Mouse (Mus musculus): ENCODE measurements around the gene Bend6. TPM values are rescaled to one million over a fixed set of nuclear protein-coding genes. Genes with fewer than 3 reads are reported as not detected.
A peak's percentile ranks its signal among the peaks of the same experiment; 100 is the strongest.

Gene Bend6
- polyA plus RNA-seq, 1 experiment from 2014 or later, result 58.6 TPM

DNA sequence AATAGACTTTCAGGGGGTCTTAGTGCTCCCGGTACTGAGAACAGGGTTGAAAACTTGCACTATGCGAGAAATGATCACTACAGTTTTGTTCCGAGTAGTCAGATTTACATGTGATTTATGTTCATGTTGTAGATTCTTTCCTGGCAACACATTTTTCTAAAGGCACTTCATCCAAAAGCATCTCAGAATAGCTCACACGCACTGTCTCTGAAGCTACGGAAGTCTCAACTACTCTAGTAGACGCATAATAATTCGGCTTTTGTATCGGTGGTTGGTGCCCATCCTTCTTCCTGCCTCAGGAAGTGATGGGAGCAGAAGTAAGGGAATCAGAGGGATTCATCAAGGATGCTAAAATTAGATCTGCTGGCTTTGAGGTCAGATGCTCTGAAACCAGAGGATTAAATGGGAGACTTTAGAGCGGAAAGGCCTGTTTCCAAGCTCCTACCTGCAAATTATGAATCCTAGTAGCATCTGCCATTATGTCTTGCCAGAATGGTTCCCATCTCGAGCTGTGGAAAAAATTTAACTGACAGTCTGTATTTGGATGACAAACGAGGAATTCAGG is 32.8 kb upstream of the Bend6 start:
- no peak for ATAC-seq
- H3K4me3 ChIP-seq (replicated peaks; ENCODE audit: low read length), result no peak overlapping the region
- no peaks in the 10 kb centered on the region for H3K36me3 ChIP-seq (ENCODE audit: control insufficient read depth, insufficient read depth)
- H3K27me3 ChIP-seq (replicated peaks; ENCODE audit: control insufficient read depth, insufficient read depth, low read length), result no peaks in the 10 kb centered on the region
- peaks cover 6% of the 10 kb centered on the region for H3K4me1 ChIP-seq (replicated peaks; ENCODE audit: control insufficient read depth, insufficient read depth, low read length)
- H3K9me3 ChIP-seq (ENCODE audit: control insufficient read depth, low read length), result no peaks in the 10 kb centered on the region
- no peak overlapping the region for H3K9ac ChIP-seq (replicated peaks; ENCODE audit: low read depth, low read length)
- no peak overlapping the region for H3K4me2 ChIP-seq (ENCODE audit: low read length)
- H3K27ac ChIP-seq (ENCODE audit: low read length), result peak overlapping the region; percentile 2; the same call in 1 of the 2 replicates
- WGBS, result 74% methylated on average over 11 of the region's 11 CpGs

DNA sequence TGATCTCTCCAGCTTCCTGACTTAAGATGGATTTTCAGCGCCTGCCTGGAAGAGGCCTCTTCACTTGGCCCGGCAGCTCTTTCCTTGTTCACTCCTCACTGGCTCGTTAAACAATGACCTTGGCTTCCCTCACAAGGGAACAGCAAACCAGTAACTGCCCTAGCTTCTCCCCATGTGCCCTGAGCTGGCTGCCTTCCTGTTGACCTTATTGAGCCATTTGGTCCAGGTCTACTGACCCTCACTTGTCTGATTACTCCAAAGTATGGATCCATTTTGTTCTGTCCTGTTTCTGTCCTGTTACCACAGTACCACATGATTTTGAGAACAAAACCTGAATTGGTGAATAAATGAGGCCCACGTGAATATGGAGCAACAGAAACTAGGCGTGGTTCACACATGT is 32.2 kb upstream of the Bend6 start:
- Histone ChIP-seq H3K9me3 (ENCODE audit: control insufficient read depth, low read length) (no peaks in the 10 kb centered on the region), H3K4me3 (replicated peaks; ENCODE audit: low read length) (no peak overlapping the region), H3K4me1 (replicated peaks; ENCODE audit: control insufficient read depth, insufficient read depth, low read length) (peaks cover 3% of the 10 kb centered on the region; the same call in 1 of the 2 replicates), H3K27ac (ENCODE audit: low read length) (no peak overlapping the region), H3K9ac (replicated peaks; ENCODE audit: low read depth, low read length) (no peak overlapping the region), H3K36me3 (ENCODE audit: control insufficient read depth, insufficient read depth) (no peaks in the 10 kb centered on the region), H3K4me2 (ENCODE audit: low read length) (no peak overlapping the region), H3K27me3 (replicated peaks; ENCODE audit: control insufficient read depth, insufficient read depth, low read length) (no peaks in the 10 kb centered on the region)
- no peak for ATAC-seq
- 75% methylated on average over 5 of the region's 5 CpGs for WGBS

GRCm38 (mm10) chr1:33935946-33936345 is 28.3 kb upstream of the Bend6 start:
- peak; percentile 63 for ATAC-seq
- no peaks in the 10 kb centered on the region for H3K27me3 ChIP-seq (replicated peaks; ENCODE audit: control insufficient read depth, insufficient read depth, low read length)
- H3K4me1 ChIP-seq (replicated peaks; ENCODE audit: control insufficient read depth, insufficient read depth, low read length), result peaks cover 10% of the 10 kb centered on the region
- no peak overlapping the region for H3K4me2 ChIP-seq (ENCODE audit: low read length)
- H3K4me3 ChIP-seq (replicated peaks; ENCODE audit: low read length), result no peak overlapping the region
- no peaks in the 10 kb centered on the region for H3K36me3 ChIP-seq (ENCODE audit: control insufficient read depth, insufficient read depth)
- WGBS, result 56% methylated on average over 3 of the region's 3 CpGs
- H3K27ac ChIP-seq (ENCODE audit: low read length), result peak overlapping the region; percentile 75
- H3K9ac ChIP-seq (replicated peaks; ENCODE audit: low read depth, low read length), result no peak overlapping the region
- no peaks in the 10 kb centered on the region for H3K9me3 ChIP-seq (ENCODE audit: control insufficient read depth, low read length)

DNA sequence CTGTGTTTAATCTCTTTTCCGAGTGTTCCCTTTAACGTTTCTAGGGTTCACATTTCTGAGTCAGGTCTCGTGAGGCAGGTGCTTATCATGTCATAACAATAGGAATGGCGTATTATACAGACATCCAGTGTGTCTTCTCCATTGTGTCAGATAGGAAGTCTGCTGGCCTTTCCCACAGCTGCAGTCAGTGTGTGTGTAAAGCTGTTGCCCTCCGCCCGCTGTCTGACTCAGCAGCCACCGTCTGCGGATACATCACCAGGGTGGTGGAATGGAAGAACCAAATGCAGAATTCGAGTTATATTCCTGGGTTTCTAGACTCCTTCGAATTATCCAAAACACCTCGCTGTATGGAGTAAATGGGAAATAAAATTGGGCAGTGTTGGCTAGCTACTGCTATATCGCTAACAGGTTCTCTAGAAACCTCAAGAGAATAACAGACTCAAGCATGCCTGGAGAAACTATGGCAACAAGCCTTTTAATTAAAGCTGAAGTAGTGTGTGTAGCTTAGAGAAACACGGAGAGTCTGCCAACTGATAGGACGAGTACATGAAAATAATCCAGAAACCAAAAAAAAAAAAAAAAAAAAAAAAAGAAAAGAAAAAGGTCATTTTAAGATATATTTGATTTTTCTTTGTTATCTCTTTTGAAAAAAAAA is 25.4 kb upstream of the Bend6 start:
- Histone ChIP-seq H3K4me2 (ENCODE audit: low read length) (no peak overlapping the region), H3K27ac (ENCODE audit: low read length) (peak overlapping the region; percentile 41; the same call in 1 of the 2 replicates), H3K27me3 (replicated peaks; ENCODE audit: control insufficient read depth, insufficient read depth, low read length) (no peaks in the 10 kb centered on the region), H3K4me3 (replicated peaks; ENCODE audit: low read length) (no peak overlapping the region), H3K9me3 (ENCODE audit: control insufficient read depth, low read length) (no peaks in the 10 kb centered on the region), H3K36me3 (ENCODE audit: control insufficient read depth, insufficient read depth) (no peaks in the 10 kb centered on the region), H3K9ac (replicated peaks; ENCODE audit: low read depth, low read length) (no peak overlapping the region), H3K4me1 (replicated peaks; ENCODE audit: control insufficient read depth, insufficient read depth, low read length) (peaks cover 10% of the 10 kb centered on the region)
- peak; percentile 69; the same call in 1 of the 2 replicates for ATAC-seq
- 55% methylated on average over 14 of the region's 14 CpGs for WGBS

DNA sequence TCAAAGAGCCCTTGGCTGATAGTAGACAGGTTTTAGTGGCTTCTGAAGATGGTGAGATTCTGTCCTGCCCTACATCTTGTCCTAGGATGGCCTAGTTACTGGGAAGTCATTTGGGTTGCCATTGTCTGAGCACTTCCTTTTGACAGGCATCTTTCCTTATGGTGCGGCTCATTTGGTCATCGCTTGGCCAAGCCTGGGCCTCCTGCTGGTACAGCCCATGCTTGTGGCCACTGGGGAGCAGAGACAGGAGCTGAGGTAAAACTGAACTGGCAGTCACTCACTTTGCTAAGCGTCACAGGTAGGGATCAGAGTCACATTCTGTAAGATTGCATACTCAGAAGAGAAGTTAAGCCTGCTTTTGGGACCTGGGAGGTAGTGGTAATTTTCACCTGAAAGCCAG is 24.6 kb upstream of the Bend6 start:
- Histone ChIP-seq H3K27ac (ENCODE audit: low read length) (no peak overlapping the region), H3K4me1 (replicated peaks; ENCODE audit: control insufficient read depth, insufficient read depth, low read length) (peaks cover 10% of the 10 kb centered on the region), H3K36me3 (ENCODE audit: control insufficient read depth, insufficient read depth) (no peaks in the 10 kb centered on the region), H3K9ac (replicated peaks; ENCODE audit: low read depth, low read length) (no peak overlapping the region), H3K9me3 (ENCODE audit: control insufficient read depth, low read length) (no peaks in the 10 kb centered on the region), H3K4me2 (ENCODE audit: low read length) (no peak overlapping the region), H3K4me3 (replicated peaks; ENCODE audit: low read length) (no peak overlapping the region), H3K27me3 (replicated peaks; ENCODE audit: control insufficient read depth, insufficient read depth, low read length) (no peaks in the 10 kb centered on the region)
- no peak for ATAC-seq
- 85% methylated on average over 3 of the region's 3 CpGs for WGBS

GRCm38 (mm10) chr1:33931791-33932190 is 24.2 kb upstream of the Bend6 start:
- Histone ChIP-seq H3K27ac (ENCODE audit: low read length) (no peak overlapping the region), H3K27me3 (replicated peaks; ENCODE audit: control insufficient read depth, insufficient read depth, low read length) (no peaks in the 10 kb centered on the region), H3K9me3 (ENCODE audit: control insufficient read depth, low read length) (no peaks in the 10 kb centered on the region), H3K4me1 (replicated peaks; ENCODE audit: control insufficient read depth, insufficient read depth, low read length) (peaks cover 10% of the 10 kb centered on the region), H3K4me3 (replicated peaks; ENCODE audit: low read length) (no peak overlapping the region), H3K36me3 (ENCODE audit: control insufficient read depth, insufficient read depth) (no peaks in the 10 kb centered on the region), H3K4me2 (ENCODE audit: low read length) (no peak overlapping the region), H3K9ac (replicated peaks; ENCODE audit: low read depth, low read length) (no peak overlapping the region)
- ATAC-seq, result no peak
- 49% methylated on average over 8 of the region's 8 CpGs for whole genome bisulfite sequencing

GRCm38 (mm10) chr1:33927466-33927865 is 19.9 kb upstream of the Bend6 start:
- Histone ChIP-seq H3K4me3 (replicated peaks; ENCODE audit: low read length) (no peak overlapping the region), H3K4me2 (ENCODE audit: low read length) (no peak overlapping the region), H3K9ac (replicated peaks; ENCODE audit: low read depth, low read length) (no peak overlapping the region), H3K27ac (ENCODE audit: low read length) (no peak overlapping the region), H3K9me3 (ENCODE audit: control insufficient read depth, low read length) (no peaks in the 10 kb centered on the region), H3K36me3 (ENCODE audit: control insufficient read depth, insufficient read depth) (no peaks in the 10 kb centered on the region), H3K27me3 (replicated peaks; ENCODE audit: control insufficient read depth, insufficient read depth, low read length) (no peaks in the 10 kb centered on the region), H3K4me1 (replicated peaks; ENCODE audit: control insufficient read depth, insufficient read depth, low read length) (peaks cover 2% of the 10 kb centered on the region; the same call in 1 of the 2 replicates)
- ATAC-seq, result no peak
- whole genome bisulfite sequencing, result 90% methylated on average over 7 of the region's 7 CpGs

- H3K9me3 ChIP-seq (ENCODE audit: control insufficient read depth, low read length), result no peaks in the 10 kb centered on the region
- H3K4me1 ChIP-seq (replicated peaks; ENCODE audit: control insufficient read depth, insufficient read depth, low read length), result no peaks in the 10 kb centered on the region
- no peak overlapping the region for H3K4me3 ChIP-seq (replicated peaks; ENCODE audit: low read length)
- no peak overlapping the region for H3K4me2 ChIP-seq (ENCODE audit: low read length)
- no peak for ATAC-seq
- no peak overlapping the region for H3K27ac ChIP-seq (ENCODE audit: low read length)
- H3K36me3 ChIP-seq (ENCODE audit: control insufficient read depth, insufficient read depth), result no peaks in the 10 kb centered on the region
- no peaks in the 10 kb centered on the region for H3K27me3 ChIP-seq (replicated peaks; ENCODE audit: control insufficient read depth, insufficient read depth, low read length)
- 91% methylated on average over 3 of the region's 3 CpGs for WGBS
- H3K9ac ChIP-seq (replicated peaks; ENCODE audit: low read depth, low read length), result no peak overlapping the region
Measured at GRCm38 (mm10) chr1:33925283-33925682, 17.7 kb upstream of the Bend6 start.

DNA sequence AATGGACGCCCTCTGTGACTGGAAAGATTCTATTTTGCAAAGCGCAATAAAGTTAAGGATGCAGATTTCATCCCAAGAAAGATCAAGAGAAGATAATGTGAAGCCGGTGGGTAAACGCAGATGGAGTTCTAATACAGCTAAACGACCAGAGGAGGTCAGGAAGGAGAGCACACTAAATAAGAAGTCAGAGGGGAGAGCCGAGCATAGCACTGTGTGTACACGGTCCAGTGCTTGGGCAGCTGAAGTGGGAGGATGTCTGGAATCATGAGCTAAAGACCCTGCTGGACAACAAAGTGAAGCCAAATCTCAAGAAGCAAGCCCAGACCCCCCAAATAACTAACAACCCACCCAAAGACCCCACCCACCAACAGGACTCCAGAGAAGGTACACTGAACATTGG is 15.4 kb upstream of the Bend6 start:
- 85% methylated on average over 7 of the region's 7 CpGs for WGBS
- Histone ChIP-seq H3K9ac (replicated peaks; ENCODE audit: low read depth, low read length) (no peak overlapping the region), H3K27ac (ENCODE audit: low read length) (no peak overlapping the region), H3K4me3 (replicated peaks; ENCODE audit: low read length) (no peak overlapping the region), H3K4me2 (ENCODE audit: low read length) (no peak overlapping the region), H3K9me3 (ENCODE audit: control insufficient read depth, low read length) (no peaks in the 10 kb centered on the region), H3K4me1 (replicated peaks; ENCODE audit: control insufficient read depth, insufficient read depth, low read length) (no peaks in the 10 kb centered on the region), H3K36me3 (ENCODE audit: control insufficient read depth, insufficient read depth) (no peaks in the 10 kb centered on the region), H3K27me3 (replicated peaks; ENCODE audit: control insufficient read depth, insufficient read depth, low read length) (no peaks in the 10 kb centered on the region)
- ATAC-seq, result no peak

Data from forebrain, embryonic 16.5 days (tissue).